Mouse (Mus musculus): ENCODE measurements around the gene Frat2.
"Not testable (repeated sequence)": the region's sequence is repeated elsewhere in the genome, so short reads cannot be mapped to it uniquely, and the experiment has no call there.

Gene Frat2

DNA sequence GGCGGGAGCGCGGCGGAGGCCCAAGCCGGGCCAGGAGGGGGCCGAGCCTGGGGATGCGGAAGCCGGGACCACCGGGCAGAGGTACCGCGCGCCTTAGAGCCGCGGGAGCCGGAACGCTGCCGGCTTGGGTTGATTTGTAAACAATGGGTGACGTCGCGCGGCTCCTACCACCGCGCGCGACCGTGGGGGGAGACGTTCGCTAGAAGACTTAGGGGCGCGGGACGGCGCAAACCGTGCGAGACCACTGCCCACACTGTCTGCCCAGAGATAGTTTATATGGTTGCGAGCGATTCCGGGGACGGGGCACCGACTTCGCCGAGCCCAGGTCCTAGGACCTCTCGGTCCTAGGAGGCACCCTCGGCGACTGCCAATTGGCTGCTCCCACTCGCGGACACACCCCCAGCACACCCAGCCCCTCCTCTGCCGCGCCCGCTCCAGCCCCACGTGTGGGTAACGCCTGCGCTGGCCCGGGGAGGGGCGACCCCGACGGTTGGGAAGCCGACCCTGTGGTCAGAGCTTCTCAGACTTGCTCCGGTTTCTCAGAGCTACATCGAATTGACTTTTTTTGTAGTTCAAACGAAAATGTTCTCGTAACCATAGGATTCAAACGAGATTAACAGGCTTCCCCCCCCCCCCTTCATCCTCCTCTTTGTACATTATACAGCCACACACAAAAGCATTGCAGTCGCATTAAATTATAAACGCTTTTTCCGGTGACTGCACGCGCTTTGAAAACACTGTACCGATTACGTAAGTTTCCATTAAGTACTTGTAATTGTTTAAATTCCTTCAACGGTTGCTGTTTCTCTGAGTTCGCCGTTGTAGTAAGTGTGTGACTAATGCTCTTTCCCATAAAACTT lies at the start of gene Frat2:
Gene Frat2, minus strand, starts transcription at position 141 of the 860 bp plus-strand sequence.
- peak; percentile 89 to 93 for DNase-seq

DNA sequence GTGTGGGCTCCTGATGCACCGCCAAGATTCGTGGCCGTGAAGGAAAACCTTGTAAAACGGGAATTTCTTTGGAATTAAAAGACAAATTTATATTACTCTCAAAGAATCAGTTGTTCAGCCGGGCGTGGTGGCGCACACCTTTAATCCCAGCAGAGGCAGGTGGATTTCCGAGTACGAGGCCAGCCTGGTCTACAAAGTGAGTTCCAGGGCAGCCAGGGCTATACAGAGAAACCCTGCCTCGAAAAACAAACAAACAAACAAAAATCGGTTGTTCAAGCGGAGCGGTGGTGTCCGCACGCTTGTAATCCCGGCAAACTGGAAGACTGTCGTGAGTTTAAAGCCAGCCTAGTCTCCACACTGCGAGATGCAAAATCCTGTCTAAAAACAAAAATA lies 48.4 kb upstream of the Frat2 start:
- DNase-seq: no peak

DNA sequence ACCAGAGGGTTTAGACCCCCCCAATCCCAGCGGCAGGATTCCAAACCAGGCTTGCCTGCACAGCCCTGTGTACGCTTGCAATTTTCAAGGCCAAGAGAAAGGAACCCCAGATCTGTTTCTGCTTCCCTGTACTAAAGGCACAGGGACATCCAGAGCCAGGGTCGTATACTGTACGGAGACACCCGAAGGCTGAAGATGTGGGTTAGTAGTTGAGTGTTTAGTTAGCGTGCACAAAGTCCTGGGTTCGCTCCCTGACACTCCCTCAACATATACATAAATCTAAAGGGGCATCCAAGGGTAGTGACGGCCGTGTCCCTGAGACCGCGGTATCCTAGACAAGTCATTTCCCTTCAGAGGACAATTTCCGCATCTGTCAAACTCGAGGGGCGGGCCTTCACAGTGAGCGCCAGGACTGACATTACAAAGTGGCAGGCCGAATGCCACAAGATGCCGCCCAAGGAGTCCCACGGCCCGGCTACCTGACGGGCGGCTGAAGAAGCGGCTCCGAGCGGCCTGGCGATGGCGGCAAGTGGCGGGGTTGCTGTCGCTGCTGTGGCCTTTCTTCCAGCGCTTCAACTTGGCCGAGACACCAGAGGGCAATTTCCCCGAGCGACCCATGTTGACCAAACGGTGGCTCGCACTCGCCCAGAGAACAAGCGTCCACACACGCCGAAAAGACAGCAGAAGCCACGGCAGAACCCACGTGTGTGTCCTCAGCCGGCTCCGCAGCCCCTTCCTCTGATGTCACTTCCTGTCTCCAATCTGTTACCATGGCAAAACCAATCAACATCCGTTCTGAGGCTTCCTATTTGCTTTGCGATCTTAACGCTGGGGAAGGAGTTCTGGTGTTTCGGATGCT lies 47.8 kb upstream of the Frat2 start, which contains the start of gene Rrp12:
Gene Rrp12, minus strand, starts transcription at position 714 of the 859 bp plus-strand sequence.
- DNase-seq: peak; percentile 79 to 90

DNA sequence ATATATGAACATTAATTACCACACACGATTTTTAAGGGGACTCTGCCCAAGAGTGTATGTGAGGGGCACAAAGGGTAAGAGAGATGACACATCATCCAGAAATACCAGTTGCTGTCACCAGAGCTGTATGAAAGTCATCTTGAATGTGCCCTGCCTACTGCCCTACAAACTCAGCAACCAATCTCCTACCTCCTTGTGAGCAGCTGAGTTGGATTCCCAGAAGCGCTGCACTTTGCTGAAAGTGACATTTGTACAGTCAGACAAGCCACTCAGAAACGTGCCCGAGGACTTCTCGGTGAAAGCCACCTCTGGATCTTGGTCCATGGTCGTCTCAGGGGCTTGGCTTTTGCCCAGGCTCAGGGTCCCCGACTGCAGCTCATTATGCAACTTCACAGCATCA lies 47.0 kb upstream of the Frat2 start:
- DNase-seq: peak in 1 of 2 experiments; percentile 14

DNA sequence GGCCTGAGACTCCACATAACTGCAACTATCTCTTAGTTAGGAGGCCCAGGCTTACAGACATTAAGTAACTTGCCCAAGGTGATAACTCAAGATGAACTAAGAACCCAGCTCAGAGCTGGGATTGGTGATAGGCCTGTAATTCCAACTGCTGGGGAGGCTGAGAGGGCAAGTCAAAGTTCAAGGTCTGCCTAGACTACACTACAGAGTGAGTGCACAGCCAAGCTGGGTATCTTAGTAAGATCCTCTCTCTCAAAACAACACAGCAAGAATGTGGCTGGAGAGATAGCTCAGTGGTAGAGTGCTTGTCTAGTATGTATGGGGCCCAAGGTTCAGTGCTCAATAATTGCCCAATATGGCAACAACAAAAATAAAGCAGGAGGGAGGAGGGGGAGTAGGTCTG lies 40.3 kb upstream of the Frat2 start:
- DNase-seq: no peak

DNA sequence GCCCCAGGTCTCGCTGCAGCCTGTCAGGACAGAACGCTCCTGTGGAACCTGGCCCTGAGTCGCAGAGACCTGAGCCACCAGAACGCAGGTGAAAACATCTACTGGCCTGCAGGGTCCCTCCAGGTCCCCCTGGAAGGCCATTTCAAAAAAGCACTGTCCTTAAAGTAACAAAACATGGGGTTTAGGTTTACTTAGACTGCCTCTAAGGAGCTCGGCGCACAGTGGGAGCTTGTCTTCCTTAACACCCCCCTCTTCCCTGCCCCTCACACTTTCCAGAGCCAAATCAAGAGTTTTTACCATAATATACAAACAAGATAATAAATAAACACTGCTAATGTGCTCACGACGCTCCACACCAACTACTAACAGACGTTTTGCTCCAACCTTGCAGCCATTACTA lies 36.0 kb upstream of the Frat2 start:
- DNase-seq: no peak

DNA sequence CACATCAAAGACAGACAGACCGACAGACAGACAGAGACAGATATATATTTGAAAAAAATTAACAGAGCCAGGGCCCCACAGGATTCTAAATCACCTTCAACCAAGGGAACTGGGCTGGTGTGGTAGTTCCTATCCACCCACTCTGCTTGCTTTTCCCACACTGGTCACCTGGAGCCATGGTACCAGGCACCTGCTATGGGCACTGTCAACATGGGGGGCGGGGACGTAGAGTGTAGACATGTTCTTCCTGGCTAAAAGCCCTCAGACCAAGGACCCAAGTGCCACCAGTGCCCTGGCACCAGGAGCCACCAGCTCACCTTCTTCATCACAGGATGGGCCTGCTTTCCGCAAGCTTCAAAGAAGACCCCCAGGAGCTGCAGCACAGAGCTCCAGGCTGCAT lies 33.9 kb upstream of the Frat2 start:
- no peak for DNase-seq

DNA sequence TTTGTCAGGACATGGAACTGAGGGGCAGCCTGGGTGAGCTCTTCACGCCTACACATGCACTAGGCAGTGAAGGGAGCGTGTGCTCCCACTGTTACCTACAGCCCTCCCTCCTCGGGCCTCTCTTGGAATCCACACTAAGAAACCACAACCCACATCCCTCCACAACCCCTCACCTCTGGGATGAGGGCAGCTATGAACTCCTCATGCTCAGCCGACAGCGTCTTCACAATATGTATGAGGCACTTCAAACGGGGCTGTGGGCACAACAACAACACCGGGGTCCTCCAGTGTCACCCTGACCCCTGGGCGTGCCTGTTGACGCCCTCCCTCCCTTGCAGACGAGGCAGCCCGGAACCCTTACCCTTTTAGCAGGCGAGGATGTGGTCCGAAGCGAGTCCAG lies 26.4 kb upstream of the Frat2 start:
- no peak for DNase-seq

DNA sequence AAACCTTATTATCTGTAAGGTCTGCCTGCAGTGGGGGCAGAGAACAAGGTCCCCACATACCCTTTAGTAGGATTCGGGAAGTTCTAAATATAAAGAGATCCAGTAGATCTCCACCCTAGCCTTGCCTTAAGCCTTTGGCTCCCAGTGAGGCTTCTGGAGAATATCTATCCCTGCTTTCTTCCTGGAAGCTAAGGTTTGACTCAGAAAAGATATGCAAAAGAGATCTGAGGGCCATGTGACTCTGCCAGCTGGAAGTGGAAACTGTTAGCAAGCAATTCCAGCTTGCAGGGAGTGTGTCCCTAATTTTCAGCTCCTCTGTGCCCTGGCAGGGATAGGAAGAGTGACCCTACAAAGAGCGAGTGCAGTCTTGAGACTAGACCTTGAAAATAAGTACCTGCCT lies 24.4 kb upstream of the Frat2 start:
- no peak for DNase-seq

DNA sequence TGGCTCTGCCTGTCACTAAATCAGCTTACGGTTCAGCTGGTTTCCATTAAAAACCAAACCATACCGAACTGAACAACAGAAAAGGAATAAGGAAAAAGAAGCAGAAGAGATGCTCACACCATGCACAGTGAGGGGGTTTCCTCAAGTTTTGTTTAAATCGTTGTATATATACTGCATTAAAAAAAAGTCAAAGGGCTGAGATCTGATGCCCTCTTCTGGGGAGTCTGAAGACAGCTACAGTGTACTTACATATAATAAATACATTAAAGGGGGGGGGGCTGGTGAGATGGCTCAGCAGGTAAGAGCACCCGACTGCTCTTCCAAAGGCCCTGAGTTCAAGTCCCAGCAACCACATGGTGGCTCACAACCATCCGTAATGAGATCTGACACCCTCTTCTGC lies 22.0 kb upstream of the Frat2 start:
- DNase-seq: not testable (repeated sequence)

DNA sequence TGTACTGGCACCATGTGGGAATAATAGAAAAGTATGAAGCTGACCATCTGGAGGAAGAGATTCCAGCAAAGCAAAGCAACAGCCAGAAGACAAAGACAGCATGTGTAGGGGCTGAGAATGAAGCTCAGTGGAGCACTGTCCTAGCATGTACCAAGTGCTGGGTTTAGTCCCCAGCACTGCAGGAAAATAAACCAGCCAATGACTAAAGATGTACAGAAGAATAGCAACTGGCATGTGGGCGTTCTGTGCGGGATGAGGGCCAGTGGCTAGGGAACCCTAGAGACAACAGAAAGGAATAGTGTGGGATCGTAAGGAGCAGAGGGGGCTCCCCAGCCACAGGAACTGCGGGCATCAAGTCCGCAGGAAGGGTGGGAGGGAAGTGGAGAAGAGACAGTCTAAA lies 21.4 kb upstream of the Frat2 start:
- no peak for DNase-seq

DNA sequence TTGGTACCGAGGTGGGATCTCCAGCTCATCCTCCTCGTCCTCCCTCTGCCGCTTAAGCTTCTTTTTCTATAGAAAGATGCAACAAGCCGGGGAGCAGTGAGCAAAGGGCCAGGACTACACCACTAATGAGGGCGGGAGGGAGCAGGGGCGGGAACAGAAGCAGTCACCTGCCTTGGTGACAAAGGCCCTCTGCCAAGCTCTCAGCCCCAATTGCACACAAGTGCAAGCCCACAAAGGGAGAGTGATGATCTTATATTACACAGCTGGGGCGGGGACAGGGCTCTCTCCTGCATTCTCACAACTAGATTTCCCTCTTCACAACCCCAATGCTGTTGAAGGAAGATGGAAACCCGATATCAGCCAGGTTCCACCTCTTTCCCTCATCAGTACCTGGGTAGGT lies 18.8 kb upstream of the Frat2 start:
- DNase-seq: no peak

DNA sequence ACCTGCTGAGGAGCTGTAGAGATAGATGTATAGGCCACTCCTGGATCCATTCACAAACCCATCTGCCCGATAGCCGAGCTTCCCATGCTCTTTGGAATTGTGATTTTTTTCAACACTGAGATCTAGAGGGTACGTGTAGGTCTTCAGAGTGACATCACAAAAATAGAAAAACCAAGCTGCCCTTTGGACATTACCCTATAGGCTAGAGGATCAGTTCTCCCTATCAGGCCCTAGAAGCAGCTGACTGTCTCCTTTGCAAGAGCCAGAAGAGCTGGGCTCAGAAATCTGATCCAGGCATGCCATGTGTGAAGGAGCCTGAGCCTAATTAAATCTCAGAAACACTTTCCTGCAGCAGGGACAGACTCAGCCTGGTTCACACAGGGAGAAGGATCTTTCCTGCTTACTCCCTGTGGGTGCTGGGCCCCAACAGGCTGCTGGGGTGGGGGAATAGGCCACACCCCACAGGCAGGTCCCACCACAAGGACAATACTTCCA lies 9.9 kb upstream of the Frat2 start:
- DNase-seq: no peak

DNA sequence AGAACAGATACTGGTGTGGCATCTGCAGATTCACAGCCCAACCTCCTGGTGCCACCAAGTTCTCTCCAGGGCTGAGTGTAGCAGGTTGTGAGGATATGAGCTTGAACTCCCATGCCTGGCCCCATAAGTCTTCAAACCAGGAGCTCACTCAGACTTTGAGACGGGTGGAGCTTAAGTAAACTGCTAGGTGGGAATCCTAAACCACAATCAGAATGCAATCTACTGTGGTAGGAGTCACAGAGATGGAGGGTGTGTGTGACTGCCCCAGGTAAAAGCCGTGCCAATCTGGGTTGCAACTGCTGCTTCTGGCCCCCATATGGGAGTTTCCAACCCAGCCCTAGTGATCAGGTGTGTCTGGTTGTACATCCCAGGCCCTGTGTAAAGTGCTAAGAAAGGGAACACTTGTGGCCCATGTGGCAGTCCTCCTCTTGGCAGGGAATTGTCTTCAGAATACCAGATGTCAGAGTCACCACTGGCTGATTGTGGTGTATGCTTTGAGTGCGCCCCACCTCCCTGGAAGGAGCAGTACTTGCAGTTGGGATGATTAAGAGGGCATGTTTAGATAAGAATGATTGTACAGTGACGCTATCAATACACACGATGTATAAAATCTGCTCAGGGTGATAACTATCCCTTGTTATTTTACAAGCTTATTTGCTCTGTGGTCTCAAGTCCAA lies 9.3 kb upstream of the Frat2 start:
- no peak for DNase-seq

DNA sequence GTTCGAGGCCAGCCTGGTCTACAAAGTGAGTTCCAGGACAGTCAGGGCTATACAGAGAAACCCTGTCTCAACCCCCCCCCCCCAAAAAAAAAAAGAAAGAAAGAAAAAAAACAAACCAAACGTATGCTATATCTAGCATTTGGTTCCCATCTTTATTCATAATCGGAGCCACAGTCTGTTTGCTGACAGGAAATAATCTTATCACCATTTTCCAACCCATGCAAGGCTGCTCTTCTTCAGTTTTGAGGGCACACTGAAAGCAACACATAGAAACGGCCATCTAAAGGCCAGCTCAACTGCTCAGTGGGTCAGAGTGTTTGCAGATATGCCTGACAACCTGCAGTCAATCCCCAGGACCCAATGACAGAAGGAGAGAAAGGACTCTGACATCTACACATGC lies 4.5 kb upstream of the Frat2 start:
- no peak for DNase-seq

DNA sequence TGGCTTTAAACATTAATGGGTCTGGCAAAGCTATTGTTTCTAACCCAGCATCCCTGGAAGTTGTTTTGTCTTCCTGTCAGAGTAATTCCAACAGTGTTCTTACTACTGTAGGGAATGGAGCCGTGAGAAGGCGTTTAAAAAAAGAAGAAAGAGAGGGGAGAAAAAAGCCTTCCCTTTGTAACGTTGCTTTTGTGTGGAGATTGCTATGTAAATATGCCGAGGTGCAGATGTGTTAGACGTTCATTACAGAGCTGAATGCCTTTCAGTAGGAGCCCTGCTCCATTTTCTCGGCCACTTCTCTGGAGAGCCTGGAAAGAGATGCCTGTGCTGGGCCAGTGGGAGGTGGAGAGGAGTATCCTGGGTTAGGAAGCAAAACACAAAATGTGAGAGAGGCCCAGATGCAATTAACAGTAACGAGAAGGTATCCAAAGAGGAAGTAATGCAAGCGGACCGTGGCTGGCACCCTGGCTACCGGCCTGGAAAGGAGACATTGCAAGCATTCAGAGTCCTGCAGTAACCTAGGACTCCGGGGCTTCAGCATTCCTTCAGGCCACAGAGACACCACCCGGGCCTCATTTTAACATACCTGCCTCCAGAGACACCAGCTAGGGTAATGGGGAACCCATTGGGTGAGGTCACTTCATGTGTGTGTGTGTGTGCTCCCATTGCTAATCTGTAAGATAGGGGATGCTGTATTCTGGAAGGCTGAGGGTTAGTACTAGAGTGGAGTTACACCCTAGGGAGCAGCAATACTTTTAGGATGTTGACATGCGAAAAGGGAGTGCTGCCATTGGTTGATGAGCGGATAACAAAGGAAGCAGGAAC lies 3.0 kb upstream of the Frat2 start:
- DNase-seq: no peak

DNA sequence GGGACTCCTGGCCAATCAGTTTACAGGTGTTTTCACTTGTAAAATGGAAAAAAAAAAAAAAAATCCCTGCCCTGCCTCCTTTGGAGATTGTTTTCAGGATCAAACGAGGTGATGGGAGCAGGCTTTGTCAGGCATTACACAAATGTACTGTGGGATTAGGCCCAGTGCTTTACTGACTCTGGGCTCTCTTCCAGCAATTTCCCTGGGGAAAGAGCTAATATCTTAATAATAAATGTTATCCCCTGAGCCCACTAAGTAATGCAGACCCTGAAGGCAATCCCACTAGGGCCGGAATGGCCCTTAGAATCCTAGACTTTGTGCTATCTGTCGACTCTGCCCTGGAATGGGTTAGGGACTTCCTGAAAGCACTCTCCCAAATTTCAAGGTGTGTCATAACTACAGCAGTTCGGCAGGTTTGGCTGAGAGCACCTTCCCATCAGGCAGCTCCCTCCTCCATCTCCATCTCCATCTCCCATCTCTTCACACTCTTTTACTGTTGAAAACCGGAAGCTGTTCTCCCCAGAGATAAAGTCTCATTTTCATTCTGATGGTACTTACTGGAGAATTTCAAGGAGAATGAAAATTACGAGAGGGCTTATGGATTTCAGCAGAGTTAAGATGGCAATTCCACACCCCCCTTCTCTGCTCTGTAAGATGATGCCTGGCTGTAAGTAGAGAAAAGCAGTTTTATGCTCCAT lies 2.2 kb upstream of the Frat2 start:
- no peak for DNase-seq

DNA sequence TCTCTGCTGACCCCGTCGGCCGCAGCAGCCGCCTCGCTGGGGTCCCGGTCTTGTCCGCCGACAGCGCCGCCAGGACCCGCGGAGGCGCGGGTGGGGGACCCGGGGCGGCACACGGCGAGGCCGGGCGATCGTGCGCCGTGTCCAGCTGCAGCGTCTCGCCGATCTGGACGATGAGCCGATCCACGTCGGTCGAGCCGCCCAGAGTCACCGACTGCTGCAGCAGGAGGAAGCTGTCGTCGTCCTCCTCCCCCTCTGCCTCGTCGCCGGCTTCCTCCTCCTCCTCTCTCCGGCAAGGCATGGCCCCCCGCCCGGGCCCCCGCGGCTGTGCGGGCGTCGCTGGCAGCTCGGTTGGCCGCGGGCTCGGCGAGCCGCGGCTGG lies 329 bp downstream of the Frat2 start:
- DNase-seq: peak in 1 of 2 experiments; percentile 65

DNA sequence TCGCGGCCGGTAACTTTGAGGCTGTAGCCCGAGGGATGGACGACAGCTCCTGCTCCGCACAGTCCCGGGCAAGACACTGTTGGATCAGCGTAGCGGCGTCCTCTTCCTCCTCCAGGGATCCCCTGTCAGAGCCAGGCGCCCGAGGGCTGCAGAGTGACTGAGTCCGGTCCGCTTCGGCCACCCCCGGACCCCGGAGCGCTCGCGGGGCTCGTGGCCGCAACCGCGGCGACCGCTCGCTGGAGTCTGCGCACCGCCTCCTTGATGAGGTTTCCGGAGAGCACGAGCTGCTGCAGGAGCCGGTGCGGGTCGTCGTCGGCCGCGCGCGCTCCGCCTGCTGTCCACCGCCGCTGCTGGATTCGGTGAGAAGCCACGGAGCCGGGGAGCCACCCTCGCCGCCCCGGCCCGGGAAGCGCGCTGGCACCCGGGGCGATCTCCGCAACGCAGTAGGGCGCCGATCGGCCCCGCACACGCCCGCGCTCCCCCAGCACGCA lies 796 bp downstream of the Frat2 start:
- DNase-seq: peak; percentile 63 to 69

DNA sequence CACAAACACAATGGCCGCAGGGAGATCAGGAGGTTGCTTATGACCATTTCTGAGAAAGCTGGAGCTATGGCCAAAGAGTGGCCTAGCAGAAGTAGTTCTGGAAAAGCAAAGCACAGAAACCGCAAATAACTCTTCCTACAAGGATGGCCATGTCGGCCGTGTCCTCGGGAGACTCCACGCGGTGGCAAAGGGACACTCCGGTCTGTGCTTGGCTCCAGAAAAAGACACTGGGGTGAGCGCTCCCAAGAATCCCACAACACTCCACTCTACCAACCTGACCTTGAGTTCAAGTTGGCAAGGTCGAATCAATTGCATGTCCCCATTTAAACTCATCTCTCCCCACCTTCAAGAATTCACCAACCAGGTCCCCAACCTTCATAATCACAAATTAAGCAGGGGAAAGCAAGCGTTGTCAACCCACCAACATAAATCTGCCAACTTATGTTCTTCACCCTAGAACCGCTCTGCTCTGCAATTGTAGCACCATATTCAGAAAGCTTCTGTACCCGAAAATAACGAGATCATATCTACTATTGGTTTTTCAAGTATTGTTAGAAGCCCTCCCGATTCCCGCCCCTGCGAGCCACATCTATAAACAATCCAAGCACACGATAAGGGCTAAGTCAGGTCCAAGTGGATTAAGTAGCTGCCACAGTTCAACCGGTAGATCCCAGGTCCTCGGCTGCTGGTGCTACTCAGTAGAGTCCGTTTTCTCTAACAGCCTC lies 1.4 kb downstream of the Frat2 start:
- peak; percentile 47 to 57 for DNase-seq

DNA sequence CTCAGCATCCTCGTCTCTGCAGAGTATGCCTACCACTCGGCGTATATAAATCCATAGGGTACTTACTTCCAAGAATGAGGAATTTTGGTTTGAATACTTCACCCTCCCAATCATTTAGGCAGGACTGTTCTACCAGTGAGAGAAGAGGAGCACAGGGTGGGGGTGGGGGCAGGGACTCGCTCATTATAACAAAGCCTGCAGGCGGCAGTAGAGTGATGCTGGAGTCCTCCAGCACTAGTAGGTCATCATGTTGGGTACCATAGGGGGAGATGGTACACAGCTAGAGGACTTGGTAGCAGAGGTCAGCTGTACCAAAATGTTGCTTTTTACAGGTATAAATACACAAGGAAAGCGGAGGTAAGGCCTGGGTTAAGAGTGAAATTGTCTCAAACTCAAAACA lies 3.6 kb downstream of the Frat2 start:
- DNase-seq: no peak
